Mouse (Mus musculus) myocyte (in vitro differentiated cells): ENCODE results near the gene Atxn7. TPM values are rescaled to one million over a fixed set of nuclear protein-coding genes. Genes with fewer than 3 reads are reported as not detected.

Experiments
- H3K27me3 ChIP-seq: one replicate; pipeline ENCODE4 v1.6.1; 2011; ENCODE audit not compliant: control insufficient read depth, insufficient read depth, insufficient read length
- H3K36me3 ChIP-seq: one replicate; pipeline ENCODE4 v1.6.1; 2011; ENCODE audit not compliant: control insufficient read depth, insufficient read depth
- H3K4me2 ChIP-seq: one replicate; pipeline ENCODE4 v1.6.1; 2011; ENCODE audit warnings: low read depth, control low read depth
- H3K4me3 ChIP-seq: one replicate; pipeline ENCODE4 v1.5.1; 2011; ENCODE audit warnings: mild to moderate bottlenecking, control low read depth, moderate library complexity
- H3K79me2 ChIP-seq: one replicate; pipeline ENCODE4 v1.6.1; 2011; ENCODE audit not compliant: control insufficient read depth, insufficient read depth
- H3ac ChIP-seq: one replicate; pipeline ENCODE4 v1.6.1; 2011; ENCODE audit not compliant: control insufficient read depth, insufficient read length
- CEBPB ChIP-seq: IDR thresholded peaks from 2 replicates; pipeline ENCODE4 v1.6.1; 2011; ENCODE audit warnings: mild to moderate bottlenecking, moderate library complexity; ENCODE audit not compliant: poor library complexity, insufficient read depth, severe bottlenecking
- E2F4 ChIP-seq: IDR thresholded peaks from one replicate; pipeline ENCODE4 v1.6.1; 2011; ENCODE audit warnings: mild to moderate bottlenecking, control low read depth, moderate library complexity; ENCODE audit not compliant: insufficient read depth
- MAX ChIP-seq: IDR thresholded peaks from one replicate; pipeline ENCODE4 v1.6.1; 2011; ENCODE audit warnings: low read depth, mild to moderate bottlenecking, control low read depth
- MYOD1 ChIP-seq, 3 experiments: IDR thresholded peaks; one replicate each; pipeline ENCODE4 v1.6.1; 2011; ENCODE audit warnings: control low read depth in 2 of 3, low read depth in 2 of 3, mild to moderate bottlenecking in 2 of 3, moderate library complexity in 1 of 3; ENCODE audit not compliant: insufficient read length in 2 of 3, control insufficient read depth in 1 of 3
- MYOG ChIP-seq, 3 experiments: IDR thresholded peaks; one replicate each; pipeline ENCODE4 v1.6.1; 2011; ENCODE audit warnings: control low read depth in 2 of 3, low read depth in 2 of 3, mild to moderate bottlenecking in 2 of 3; ENCODE audit not compliant: insufficient read length in 2 of 3, control insufficient read depth in 1 of 3, insufficient read depth in 1 of 3
- POLR2A ChIP-seq: IDR thresholded peaks from one replicate; pipeline ENCODE4 v1.6.1; 2011; ENCODE audit warnings: low read depth, mild to moderate bottlenecking, control low read depth, moderate library complexity; ENCODE audit not compliant: insufficient read length
- POLR2AphosphoS2 ChIP-seq: IDR thresholded peaks from one replicate; pipeline ENCODE4 v1.6.1; 2011; ENCODE audit warnings: low read depth, control low read depth; ENCODE audit not compliant: insufficient read length
- REST ChIP-seq: IDR thresholded peaks from one replicate; pipeline ENCODE4 v1.6.1; 2011; ENCODE audit warnings: mild to moderate bottlenecking, control low read depth, moderate library complexity; ENCODE audit not compliant: insufficient read depth, insufficient read length
- SRF ChIP-seq: IDR thresholded peaks from one replicate; pipeline ENCODE4 v1.6.1; 2011; ENCODE audit warnings: low read depth; ENCODE audit not compliant: control insufficient read depth, insufficient read length
- TCF12 ChIP-seq: IDR thresholded peaks from one replicate; pipeline ENCODE4 v1.6.1; 2011; ENCODE audit warnings: mild to moderate bottlenecking, control low read depth; ENCODE audit not compliant: poor library complexity, insufficient read depth, severe bottlenecking
- TCF3 ChIP-seq: IDR thresholded peaks from one replicate; pipeline ENCODE4 v1.6.1; 2011; ENCODE audit warnings: low read depth, control low read depth; ENCODE audit not compliant: insufficient read length
- USF1 ChIP-seq: IDR thresholded peaks from one replicate; pipeline ENCODE4 v1.6.1; 2011; ENCODE audit warnings: low read depth, mild to moderate bottlenecking, control low read depth, moderate library complexity
- polyA plus RNA-seq: library from polyadenylated mRNA; unstranded; fragments of >200 nt; fragmentation: generic; extraction: Trizol; gene quantifications from one replicate; pipeline ENCODE4 v1.2.1, GENCODE M21; 2012; ENCODE audit warnings: missing spikeins

Gene Atxn7
- polyA plus RNA-seq, 1 experiment = 1.4 TPM

- TF ChIP-seq MYOG (IDR thresholded peaks at IDR 0.05; ENCODE audit: control insufficient read depth in 1 of 3, insufficient read depth in 1 of 3, insufficient read length in 2 of 3, low read depth in 2 of 3) (no peak), POLR2A (no peak), SRF (no peak), USF1 (no peak), TCF12 (no peak), TCF3 (no peak), MYOD1 (IDR thresholded peaks at IDR 0.05; ENCODE audit: control insufficient read depth in 1 of 3, insufficient read length in 2 of 3, low read depth in 2 of 3) (no peak), E2F4 (no peak), REST (no peak), POLR2AphosphoS2 (no peak), MAX (no peak), CEBPB (no peak)
- no peak overlapping the region for H3ac ChIP-seq
- no peaks in the 10 kb centered on the region for H3K79me2 ChIP-seq
- no peak overlapping the region for H3K4me3 ChIP-seq
- H3K36me3 ChIP-seq = peaks cover 8% of the 10 kb centered on the region
- no peak overlapping the region for H3K4me2 ChIP-seq
- H3K27me3 ChIP-seq = no peaks in the 10 kb centered on the region
These were observed 69.4 kb downstream of the Atxn7 start for GRCm38 (mm10) chr14:14030621-14031020.

- H3K79me2 ChIP-seq = no peaks in the 10 kb centered on the region
- TF ChIP-seq MYOG (IDR thresholded peaks at IDR 0.05; ENCODE audit: control insufficient read depth in 1 of 3, insufficient read depth in 1 of 3, insufficient read length in 2 of 3, low read depth in 2 of 3) (no peak), TCF3 (no peak), MAX (no peak), SRF (no peak), USF1 (no peak), POLR2AphosphoS2 (no peak), MYOD1 (IDR thresholded peaks at IDR 0.05; ENCODE audit: control insufficient read depth in 1 of 3, insufficient read length in 2 of 3, low read depth in 2 of 3) (no peak), POLR2A (no peak), CEBPB (no peak), REST (no peak), E2F4 (no peak), TCF12 (no peak)
- H3K4me3 ChIP-seq = no peak overlapping the region
- no peak overlapping the region for H3ac ChIP-seq
- peaks cover 8% of the 10 kb centered on the region for H3K36me3 ChIP-seq
- H3K27me3 ChIP-seq = no peaks in the 10 kb centered on the region
- H3K4me2 ChIP-seq = no peak overlapping the region
These were observed 71.6 kb downstream of the Atxn7 start for GRCm38 (mm10) chr14:14032842-14033241.

GRCm38 (mm10) chr14:14036352-14036751, 75.1 kb downstream of the Atxn7 start:
- TF ChIP-seq TCF12 (no peak), MAX (no peak), CEBPB (no peak), POLR2AphosphoS2 (no peak), USF1 (no peak), SRF (no peak)
- Histone ChIP-seq H3K4me2 (no peak overlapping the region), H3K79me2 (no peaks in the 10 kb centered on the region), H3K36me3 (no peaks in the 10 kb centered on the region), H3K4me3 (no peak overlapping the region), H3ac (no peak overlapping the region), H3K27me3 (no peaks in the 10 kb centered on the region)

- Histone ChIP-seq H3ac (no peak overlapping the region), H3K79me2 (no peaks in the 10 kb centered on the region), H3K27me3 (no peaks in the 10 kb centered on the region), H3K36me3 (no peaks in the 10 kb centered on the region), H3K4me2 (no peak overlapping the region), H3K4me3 (no peak overlapping the region)
- TF ChIP-seq TCF3 = no peak
- TF ChIP-seq MYOD1 (IDR thresholded peaks at IDR 0.05; ENCODE audit: control insufficient read depth in 1 of 3, insufficient read length in 2 of 3, low read depth in 2 of 3) = no peak
- no peak for TF ChIP-seq CEBPB
- no peak for TF ChIP-seq SRF
- TF ChIP-seq MYOG (IDR thresholded peaks at IDR 0.05; ENCODE audit: control insufficient read depth in 1 of 3, insufficient read depth in 1 of 3, insufficient read length in 2 of 3, low read depth in 2 of 3) = no peak
- TF ChIP-seq MAX = no peak
- no peak for TF ChIP-seq POLR2AphosphoS2
- no peak for TF ChIP-seq USF1
- TF ChIP-seq REST = no peak
- no peak for TF ChIP-seq TCF12
- TF ChIP-seq E2F4 = no peak
These were observed 77.0 kb downstream of the Atxn7 start for GRCm38 (mm10) chr14:14038233-14038632.

- H3K36me3 ChIP-seq = no peaks in the 10 kb centered on the region
- TF ChIP-seq MAX (no peak), SRF (no peak), POLR2AphosphoS2 (no peak), TCF3 (no peak), USF1 (no peak), REST (no peak), POLR2A (no peak), E2F4 (no peak)
- H3K27me3 ChIP-seq = no peaks in the 10 kb centered on the region
- H3ac ChIP-seq = no peak overlapping the region
- no peak overlapping the region for H3K4me3 ChIP-seq
- no peak overlapping the region for H3K4me2 ChIP-seq
- H3K79me2 ChIP-seq = no peaks in the 10 kb centered on the region
These were observed 81.1 kb downstream of the Atxn7 start for GRCm38 (mm10) chr14:14042336-14042735.
